Mouse (Mus musculus): ENCODE results near the gene Brms1.
"Not testable (repeated sequence)": the region's sequence is repeated elsewhere in the genome, so short reads cannot be mapped to it uniquely, and the experiment has no call there.

Brms1 gene

DNA sequence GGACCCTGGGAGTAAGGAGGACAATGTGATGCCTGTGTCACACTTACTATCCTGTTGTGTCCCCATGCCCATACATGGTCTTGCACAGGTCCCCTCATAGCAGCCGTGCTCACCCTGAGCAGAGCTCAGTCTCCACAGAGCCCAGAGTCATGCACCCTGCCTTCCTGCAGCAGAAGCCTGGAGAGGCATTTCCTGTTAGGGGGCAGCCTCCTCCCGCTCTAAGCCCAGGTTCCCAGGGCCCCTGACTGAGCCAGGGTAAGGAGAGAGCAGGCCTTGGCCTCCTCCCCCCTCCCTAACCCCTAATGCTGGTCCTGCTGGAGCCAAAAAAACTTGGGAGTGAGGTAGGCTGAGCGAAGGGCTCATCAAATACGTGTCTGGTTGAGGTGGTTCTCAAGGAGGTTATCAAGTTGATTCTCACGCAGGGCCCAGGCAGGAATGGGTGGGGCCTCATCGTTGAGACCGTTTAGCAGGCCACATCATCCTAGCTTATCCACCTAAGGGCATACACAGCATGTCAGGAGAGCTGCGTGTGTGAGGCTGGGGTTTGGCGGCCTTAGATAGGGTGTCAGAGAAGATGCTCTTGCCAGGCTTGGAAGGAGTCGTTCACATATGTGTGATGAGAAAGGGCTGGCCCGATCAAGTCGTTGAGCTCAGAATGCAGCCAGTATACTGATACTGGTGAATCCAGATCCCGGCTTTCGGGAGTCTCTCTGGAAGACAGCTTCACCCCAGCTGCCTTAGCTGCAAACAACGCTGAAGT is 26.1 kb downstream of the Brms1 start:
- no peak for DNase-seq (ENCODE audit: low spot score)

DNA sequence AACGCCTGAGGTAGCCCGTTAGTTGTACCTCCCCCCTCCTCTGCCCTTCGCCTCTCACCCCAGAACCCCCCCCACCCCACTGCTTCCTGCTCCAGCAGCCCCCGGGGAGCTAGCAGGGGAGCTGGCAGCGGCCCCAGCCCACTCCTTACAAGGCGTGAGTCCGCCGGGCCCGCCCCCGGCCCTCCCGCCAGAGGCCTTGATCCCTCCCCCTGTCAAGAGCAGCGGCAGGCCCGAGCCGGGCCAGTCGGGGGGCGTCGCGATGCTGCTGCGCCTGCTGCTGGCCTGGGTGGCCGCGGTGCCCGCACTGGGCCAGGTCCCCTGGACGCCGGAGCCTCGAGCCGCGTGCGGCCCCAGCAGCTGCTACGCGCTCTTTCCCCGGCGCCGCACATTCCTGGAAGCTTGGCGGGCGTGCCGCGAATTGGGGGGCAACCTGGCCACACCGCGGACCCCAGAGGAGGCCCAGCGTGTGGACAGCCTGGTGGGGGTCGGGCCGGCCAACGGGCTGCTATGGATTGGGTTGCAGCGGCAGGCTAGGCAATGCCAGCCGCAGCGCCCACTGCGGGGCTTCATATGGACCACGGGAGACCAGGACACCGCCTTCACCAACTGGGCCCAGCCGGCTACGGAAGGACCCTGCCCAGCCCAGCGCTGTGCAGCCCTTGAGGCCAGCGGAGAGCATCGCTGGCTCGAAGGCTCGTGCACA is 26.9 kb downstream of the Brms1 start, which contains the start of gene Cd248:
Gene Cd248, plus strand, starts transcription at position 212 of the 703 bp plus-strand sequence.
- no peak for DNase-seq (ENCODE audit: low spot score)

DNA sequence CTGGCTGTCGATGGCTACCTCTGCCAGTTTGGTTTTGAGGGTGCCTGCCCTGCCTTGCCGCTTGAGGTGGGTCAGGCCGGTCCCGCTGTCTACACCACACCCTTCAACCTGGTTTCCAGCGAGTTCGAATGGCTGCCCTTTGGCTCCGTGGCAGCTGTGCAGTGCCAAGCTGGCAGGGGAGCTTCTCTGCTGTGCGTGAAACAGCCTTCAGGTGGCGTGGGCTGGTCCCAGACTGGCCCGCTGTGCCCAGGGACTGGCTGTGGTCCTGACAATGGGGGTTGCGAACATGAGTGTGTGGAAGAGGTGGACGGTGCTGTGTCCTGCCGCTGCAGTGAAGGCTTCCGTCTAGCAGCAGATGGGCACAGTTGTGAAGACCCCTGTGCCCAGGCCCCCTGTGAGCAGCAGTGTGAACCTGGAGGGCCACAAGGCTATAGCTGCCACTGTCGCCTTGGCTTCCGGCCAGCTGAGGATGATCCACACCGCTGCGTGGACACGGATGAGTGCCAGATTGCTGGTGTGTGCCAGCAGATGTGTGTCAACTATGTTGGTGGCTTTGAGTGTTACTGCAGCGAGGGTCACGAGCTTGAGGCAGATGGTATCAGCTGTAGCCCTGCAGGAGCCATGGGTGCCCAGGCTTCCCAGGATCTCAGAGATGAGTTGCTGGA is 27.5 kb downstream of the Brms1 start:
- DNase-seq (ENCODE audit: low spot score): no peak

GRCm38 (mm10) chr19:5069486-5069885 is 28.3 kb downstream of the Brms1 start:
- no peak for DNase-seq (ENCODE audit: low spot score)

DNA sequence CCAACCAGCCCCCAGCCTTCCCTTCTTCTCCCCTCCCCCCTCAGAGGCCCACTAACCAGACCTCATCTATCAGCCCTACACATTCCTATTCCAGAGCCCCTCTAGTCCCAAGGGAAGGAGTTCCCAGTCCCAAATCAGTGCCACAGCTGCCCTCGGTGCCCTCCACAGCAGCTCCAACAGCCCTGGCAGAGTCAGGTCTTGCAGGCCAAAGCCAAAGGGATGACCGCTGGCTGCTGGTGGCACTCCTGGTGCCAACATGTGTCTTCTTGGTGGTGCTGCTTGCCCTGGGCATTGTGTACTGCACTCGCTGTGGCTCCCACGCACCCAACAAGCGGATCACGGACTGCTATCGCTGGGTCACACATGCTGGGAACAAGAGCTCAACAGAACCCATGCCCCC is 28.8 kb downstream of the Brms1 start:
- no peak for DNase-seq (ENCODE audit: low spot score)

- no peak for DNase-seq (ENCODE audit: low spot score)
These were observed 29.9 kb downstream of the Brms1 start for GRCm38 (mm10) chr19:5071077-5071476.

DNA sequence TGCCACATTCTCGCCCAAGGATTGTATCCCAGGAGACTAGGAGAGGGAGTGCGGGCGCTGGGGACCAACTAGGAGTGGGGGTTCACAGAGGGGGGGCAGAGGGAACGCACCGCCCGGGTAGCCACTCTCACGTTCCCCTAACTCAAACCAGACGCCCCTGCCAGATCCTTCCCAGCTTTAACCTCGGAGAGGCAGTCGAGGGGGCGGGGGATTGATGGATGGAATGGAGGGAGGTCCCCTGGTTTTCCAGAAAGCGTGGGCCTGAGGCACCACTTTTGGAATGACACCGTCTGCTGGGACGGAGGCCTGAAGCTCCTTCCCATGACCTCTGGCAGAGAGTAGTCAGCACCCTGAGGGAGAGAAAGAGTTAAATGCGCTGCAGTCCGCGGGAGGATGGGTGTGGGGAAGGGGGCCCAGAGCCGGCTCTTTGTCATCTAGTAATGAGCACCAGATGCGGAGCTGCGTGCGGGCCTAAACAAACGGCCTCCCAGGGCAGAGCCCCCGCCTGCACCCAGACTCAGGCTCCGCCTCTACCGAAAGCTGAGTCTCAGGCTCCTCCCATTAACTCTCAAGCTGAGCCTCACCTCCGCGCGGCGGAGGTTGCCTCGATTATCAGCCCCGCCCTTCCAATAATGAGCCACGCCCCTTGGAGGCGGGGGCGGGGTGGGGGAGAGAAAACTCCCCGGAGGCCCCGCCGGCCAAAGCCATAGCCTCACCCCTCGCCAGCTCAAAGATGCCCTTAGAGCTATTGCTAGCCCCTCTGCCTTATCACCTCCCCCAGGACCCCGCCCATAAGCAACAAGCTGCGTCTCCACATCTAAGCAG is 30.6 kb downstream of the Brms1 start:
- DNase-seq (ENCODE audit: low spot score): no peak

DNA sequence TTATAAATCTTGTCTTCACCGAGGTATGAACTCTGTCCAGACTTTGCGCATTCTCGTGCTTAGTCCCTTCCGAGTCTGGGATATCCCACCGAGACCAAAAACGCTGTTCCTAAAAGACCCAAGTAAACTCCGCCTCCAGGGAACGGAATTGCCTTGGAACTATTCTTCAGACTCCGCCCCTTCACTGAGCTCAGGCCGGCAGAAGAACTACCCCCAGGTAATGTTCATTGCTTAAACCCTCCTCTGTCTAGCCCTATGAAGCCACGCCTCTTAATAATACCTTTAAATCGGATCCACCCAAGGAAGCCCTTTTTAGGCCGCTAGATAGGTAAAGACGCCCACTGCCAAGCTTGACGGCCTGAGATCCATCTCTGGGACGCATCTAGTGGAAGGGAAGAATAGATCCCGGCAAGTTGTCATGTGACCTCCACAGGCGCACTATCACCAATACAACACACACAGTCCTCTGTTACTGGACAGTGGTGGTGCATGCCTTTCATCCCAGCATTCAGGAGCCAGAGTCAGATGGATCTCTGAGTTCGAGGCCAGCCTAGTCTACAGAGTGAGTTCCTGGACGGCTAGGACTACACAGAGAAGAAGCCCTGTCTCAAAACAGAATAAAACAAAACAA is 31.4 kb downstream of the Brms1 start:
- DNase-seq (ENCODE audit: low spot score): no peak

- DNase-seq (ENCODE audit: low spot score): no peak
These were observed 31.9 kb downstream of the Brms1 start for GRCm38 (mm10) chr19:5073028-5073427.

DNA sequence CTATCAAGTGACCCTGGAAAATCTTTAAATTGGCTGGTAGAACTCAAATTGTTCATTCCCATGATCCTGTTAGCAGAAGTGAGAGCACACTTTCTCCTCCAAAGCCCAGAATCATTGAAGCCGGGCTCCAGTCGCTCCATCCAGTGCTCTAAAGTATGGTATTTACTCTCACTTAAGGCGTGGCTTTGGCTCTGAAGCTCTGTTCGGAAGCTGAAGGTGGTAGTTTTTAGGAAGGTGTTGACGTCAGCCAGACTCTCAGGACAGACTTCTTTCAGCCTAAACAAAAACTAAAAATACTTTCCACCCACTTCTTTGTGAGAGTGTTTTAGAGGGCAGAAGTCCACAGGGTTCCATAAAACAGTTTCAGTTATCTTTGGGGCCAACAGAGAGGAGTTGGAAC is 32.4 kb downstream of the Brms1 start:
- DNase-seq (ENCODE audit: low spot score): no peak

- no peak for DNase-seq (ENCODE audit: low spot score)
These were observed 38.1 kb downstream of the Brms1 start for GRCm38 (mm10) chr19:5079279-5079678.

GRCm38 (mm10) chr19:5082005-5082404 is 40.9 kb downstream of the Brms1 start:
- DNase-seq (ENCODE audit: low spot score): no peak

GRCm38 (mm10) chr19:5082596-5082995 is 41.4 kb downstream of the Brms1 start:
- no peak for DNase-seq (ENCODE audit: low spot score)

- no peak for DNase-seq (ENCODE audit: low spot score)
These were observed 43.0 kb downstream of the Brms1 start for GRCm38 (mm10) chr19:5083961-5084833.

DNA sequence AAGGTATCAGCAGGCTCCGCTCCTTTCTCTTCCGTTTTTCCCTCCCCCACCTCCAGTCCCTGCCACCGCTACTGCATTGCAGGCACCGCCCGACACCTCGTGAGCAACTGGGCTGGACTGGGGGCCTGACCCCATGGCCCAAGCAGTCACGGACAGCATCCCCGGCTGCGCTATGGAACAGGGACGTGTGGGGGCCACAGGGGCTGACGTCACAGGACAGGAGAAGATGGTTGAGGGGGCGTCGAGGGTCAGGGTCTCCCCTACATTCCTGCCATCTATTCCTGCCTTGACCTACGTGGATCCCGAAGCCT is 43.6 kb downstream of the Brms1 start:
- no peak for DNase-seq (ENCODE audit: low spot score)

GRCm38 (mm10) chr19:5085145-5085863 is 44.1 kb downstream of the Brms1 start, which contains the start of gene Tmem151a:
Gene Tmem151a (minus strand): TSS chr19:5085531.
- DNase-seq (ENCODE audit: low spot score): no peak

DNA sequence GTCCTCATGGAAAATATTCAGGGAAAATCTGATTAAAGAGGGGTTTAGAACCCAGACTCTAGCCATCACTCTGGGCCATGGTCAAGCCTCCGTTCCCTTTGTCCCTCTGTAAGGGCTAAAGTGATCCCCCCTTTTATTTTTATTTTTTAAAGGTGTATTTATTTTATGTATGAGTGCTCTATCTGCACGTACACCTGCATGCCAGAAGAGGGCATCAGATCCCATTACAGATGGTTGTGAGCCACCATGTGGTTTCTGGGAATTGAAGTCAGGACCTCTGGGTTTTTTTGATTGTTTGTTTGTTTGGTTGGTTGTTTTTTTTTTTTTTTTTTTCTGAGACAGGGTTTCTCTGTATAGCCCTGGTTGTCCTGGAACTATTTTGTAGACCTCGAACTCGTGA is 45.4 kb downstream of the Brms1 start:
- not testable (repeated sequence) for DNase-seq (ENCODE audit: low spot score)

- peak; percentile 99 for DNase-seq (ENCODE audit: low spot score)
These were observed 47.0 kb downstream of the Brms1 start, which contains the start of gene Yif1a for GRCm38 (mm10) chr19:5087884-5088728. Gene Yif1a (plus strand): TSS chr19:5088538.

GRCm38 (mm10) chr19:5089324-5089723 is 48.2 kb downstream of the Brms1 start:
- no peak for DNase-seq (ENCODE audit: low spot score)

All from left cerebral cortex, adult 11 months (tissue).